Mouse (Mus musculus) stomach, postnatal 0 days (tissue): ENCODE measurements at regions not wholly inside any gene's neighbourhood (a gene's known extent, or its start where the extent isn't known, plus 50 kb on each side); places are given as distances from the start of the nearest gene placed in this dataset.

Experiments
- CTCF ChIP-seq: IDR thresholded peaks from 2 replicates; pipeline ENCODE4 v1.5.1; 2016; ENCODE audit warnings: antibody characterized with exemption, low read depth, mild to moderate bottlenecking, moderate library complexity
- EP300 ChIP-seq: optimal IDR thresholded peaks from 2 replicates; pipeline ENCODE3; 2016; ENCODE audit warnings: antibody characterized with exemption

DNA sequence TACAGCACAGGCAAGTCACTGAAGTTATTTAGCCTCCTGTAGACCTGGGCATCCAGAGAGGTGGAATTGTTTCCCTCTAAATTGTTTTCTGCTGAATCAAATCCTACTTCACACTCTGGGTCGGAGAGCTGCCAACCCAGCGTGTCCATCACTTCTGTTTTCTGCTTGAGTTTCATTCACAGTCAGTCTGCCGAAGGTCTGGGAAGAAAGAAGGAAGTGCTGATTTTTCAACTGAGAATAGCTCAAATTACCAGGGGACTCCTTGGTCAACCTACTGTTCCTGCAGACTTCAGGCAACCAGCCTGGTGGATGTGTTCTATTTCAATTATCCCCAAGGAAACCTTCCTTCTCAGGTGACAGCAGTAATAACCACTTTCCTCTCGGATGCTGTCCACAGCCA is 179.1 kb upstream of the Nckap5 start:
- no peak for TF ChIP-seq EP300
- no peak for TF ChIP-seq CTCF
